Mouse (Mus musculus) layer of hippocampus, adult 8-10 months (tissue): ENCODE data around the gene Acadvl. TPM values are rescaled to one million over a fixed set of nuclear protein-coding genes. Genes with fewer than 3 reads are reported as not detected.

ENCODE experiments used
- DNase-seq, 2 experiments: peaks; one replicate each; pipeline ENCODE4 v3.0.0; 2022; ENCODE audit warnings: low spot score in 2 of 2
- total RNA-seq, 4 experiments: library from RNA; stranded (reverse); gene quantifications; 2 replicates each; pipeline ENCODE4 v1.2.4; 2022

Acadvl gene
- total RNA-seq = 10 to 100 TPM; 60.3 to 69.1 (median 64.8) TPM

DNA sequence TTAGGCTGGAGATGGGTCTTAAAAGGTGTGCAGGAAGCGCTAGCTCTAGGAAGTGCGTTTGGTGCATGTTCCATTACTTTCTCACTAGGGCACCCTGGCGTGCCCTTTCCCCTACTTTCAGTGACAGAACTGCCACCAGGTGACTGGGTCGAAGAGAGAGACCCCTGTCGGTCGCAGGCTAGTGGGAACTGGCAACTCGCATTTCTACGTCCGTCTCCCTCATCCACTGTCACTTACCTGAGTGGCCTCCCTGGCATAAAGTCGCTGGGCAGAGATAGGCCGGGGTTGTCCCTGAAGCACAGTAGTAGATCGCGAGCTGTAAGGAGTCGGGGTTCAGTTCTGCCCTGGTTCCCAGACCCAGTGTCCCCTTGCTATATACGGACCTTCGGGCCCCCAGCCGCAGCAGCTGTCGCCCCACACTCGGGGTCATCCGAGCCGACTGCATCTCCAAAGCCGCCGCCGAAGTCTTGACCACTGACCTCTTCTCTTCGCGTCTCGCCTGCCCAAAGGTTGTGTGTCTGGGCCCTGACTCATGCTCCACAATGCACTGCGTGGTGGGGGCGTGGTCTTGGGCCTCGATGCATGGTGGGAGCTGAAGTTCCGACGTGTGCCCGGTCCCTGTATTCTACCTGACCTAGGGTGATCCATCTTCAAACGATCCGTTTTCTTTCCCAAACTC lies at the start of gene Acadvl:
Gene Acadvl, minus strand, starts transcription at position 532 of the 679 bp plus-strand sequence.
- peak; percentile 79 to 82 for DNase-seq

DNA sequence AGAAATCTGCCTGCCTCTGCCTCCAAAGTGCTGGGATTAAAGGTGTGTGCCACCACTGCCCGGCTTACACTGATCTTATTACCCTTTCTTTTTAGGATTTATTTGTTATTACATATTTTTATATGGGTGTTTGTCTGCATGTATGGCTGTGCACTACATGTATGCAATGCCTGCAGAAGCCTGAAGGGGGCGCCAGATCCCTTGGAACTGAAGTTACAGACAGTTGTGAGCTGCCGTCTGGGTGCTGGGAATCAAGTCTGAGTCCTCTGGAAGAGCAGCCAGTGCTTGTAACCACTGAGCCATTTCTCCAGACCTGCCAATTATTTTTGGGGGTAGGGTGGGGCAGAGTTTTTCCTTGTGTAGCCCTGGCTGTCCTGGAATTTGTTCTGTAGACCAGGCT lies 47.8 kb upstream of the Acadvl start:
- no peak for DNase-seq

DNA sequence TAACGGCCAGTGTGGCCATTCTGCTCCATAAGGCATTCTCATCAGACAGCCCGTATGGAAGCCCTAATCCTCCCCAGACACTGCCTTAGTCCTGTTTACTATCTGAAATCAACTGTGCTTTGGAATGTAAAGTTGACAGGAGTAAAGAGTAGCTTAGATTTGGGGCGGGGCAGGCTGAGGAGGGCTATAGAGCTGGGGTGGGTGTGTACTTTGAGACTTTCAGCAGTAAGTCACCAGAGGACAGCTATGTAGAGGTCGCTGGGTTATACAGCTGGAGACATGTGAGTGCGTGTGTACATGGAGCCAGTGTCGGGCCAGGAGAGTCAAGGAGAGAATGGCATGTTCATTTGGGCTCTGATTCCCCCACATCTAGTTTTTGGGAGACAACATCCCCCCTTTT lies 44.7 kb upstream of the Acadvl start:
- no peak for DNase-seq

DNA sequence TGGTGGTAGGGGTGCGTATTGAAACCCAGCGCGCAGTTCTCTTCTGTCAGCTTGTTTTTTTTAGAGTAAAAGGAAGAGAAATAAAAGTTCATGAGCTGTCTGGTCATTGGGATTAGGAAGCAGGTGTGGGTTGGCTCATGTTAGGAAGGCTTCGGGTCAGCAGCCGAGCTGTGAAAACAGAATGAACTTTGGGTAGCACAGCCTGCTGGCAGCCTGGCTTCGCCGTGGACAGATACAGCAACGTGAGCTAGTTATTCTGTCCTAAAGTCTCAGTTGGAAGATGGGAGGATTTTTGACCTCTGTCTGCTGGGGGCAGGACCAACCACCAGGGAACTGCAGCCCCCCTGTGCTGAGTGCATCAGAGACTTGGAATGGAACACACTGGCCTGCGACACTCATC lies 42.6 kb upstream of the Acadvl start:
- DNase-seq = no peak

DNA sequence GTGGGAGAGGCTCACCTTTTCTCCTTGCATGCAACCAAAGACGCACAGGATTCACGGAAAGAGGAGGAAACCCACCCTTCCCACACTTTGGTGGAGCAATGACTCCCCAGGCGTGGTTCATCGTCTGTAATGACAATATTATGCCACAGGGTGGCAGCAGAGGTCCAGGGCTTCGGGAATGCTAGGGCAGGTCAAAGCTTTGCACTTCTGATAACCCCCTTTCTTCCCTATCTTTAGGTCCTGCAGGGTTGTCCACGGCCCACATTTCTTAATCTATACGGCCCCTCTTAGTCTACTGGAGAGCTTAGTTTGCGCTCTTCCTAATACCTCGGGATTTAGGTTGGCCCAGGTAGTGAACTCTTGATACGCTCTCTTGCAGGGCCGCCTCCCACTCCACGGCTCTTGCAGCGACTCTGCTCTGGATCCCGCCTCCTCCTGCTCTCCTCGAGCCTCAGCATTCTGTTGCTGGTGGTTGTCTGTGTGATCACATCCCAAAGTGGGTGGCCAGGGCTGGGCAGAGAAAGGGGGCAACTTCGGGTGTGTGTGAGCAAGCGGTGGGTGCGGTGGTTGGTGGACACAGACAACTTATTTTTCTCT lies 40.5 kb upstream of the Acadvl start:
- DNase-seq = peak in 1 of 2 experiments; percentile 70

DNA sequence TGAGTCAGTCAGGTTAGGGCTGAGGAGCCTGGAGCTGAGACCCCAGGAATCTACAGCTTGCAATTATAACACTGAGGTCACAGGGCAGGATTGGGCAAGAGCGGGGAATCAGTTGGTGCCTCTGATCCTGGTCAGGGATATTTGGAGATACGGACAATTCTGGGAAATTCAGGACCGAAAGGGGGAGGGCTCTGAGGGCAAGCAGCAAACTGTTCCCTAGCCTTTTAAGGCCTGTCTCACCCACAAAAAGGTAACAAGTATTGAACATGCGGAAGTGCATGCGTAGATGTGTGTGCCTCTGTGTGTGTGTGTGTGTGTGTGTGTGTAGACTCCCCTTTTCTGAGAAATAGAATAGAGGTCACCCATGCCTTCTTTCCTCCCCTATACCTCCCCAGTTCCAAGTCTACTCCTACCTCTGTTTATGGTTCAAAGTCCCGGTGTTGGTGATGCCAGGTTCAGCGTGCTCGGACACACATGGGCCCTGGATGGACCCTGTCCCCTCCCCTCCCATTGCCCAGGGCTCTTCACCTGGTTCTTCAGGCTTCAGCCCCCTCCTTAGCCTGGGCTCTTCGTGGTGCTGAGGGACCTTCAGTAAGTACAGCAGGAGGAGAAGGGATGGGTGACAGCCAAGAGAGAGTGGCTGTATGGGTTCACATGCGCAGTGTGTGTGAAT lies 38.8 kb upstream of the Acadvl start, which contains the start of gene Asgr1:
Gene Asgr1, plus strand, starts transcription at position 188 of the 673 bp plus-strand sequence.
- DNase-seq = no peak

DNA sequence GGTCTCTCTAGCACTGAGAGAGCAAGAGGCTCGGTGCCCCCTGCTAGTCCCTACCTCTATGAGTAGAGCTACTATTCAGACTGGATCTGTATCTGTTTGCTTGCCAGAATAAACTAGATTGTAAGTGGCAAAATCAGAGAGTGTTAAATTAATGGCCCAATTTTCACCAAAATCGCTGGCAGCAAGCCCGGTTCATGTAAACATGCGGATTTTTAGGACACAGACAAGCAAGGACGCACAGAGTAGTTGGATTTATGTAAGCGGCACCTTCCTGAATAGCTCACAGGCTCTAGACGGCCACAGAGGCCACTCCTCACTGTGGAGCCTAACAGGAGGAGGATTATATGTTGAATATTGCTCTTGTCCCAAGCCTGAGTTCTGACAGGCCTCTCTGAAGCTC lies 37.9 kb upstream of the Acadvl start:
- DNase-seq = no peak

DNA sequence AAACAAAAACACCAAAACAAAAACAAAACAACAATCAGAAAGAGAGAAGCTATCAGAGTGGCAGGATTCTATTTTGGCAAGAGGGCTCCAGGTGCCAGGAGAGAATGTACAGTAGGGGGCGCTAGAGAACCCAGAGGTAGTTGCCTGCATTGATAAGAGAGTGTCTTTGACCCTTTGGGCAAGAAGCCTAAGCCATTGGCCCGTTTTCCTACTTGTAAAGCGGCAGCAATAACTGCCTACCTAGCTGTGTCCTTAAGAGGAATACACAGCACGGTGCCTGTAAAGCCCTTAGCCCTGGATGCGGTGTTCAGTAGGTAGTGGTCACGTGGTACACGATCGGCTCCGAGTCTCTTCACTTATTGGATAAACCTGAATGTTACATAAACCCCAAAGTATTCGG lies 34.6 kb upstream of the Acadvl start:
- DNase-seq = no peak

DNA sequence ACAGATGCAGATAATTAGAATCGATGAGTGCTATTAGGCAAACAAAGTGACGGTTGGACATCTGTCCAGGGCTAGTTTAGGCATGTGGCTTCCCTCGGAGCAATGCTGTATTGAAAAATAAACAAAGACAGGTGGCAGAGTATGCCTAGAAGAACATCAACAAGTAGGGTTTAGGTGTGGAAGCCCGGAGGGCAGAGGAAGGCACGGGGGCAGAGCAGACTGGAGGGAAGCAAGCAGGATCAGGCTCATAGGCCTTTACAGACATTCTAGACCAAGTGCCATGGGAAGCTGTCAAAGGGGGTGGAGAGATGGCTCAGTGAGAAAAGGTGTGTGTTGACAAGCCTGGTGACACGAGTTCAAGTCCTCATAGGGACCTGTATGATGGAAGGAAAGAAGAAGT lies 34.2 kb upstream of the Acadvl start:
- no peak for DNase-seq

DNA sequence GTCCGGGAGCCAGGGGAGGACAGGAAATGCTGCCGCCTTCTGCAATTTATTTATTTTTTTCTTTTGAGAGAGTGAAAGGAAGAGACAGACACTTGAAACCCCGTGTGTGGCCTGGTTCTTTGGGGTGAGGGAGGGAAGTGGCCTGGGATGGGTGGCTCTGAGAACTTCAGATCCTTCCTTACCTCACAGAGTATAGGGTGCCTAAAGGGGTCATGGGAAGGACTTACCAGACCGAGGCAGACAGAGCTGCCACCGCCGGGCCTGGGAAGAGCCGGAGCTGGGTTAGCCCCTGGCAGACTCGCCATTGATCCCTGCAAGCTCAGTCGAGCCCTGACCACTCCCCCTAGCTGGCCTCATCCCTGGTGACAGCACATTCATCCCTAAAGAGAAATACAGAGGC lies 30.2 kb upstream of the Acadvl start:
- no peak for DNase-seq

DNA sequence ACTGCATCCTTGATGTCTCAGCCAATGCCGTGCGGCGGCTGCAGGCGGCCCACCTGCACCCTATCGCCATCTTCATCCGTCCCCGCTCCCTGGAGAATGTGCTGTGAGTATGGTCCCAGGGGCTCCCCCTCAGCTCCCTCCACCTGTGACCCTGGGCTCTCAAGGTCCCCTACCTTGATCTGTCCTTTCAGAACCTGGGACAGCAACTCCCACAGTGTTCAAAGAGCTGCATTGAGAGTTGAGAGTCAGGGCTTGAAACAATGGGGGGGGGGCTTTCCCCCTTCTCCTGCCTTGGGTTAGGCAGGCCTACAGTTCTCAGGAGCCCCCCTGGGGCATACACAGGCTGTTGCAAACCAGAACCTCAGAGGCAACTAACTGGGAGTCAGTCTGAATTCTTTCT lies 28.5 kb upstream of the Acadvl start:
- no peak for DNase-seq

DNA sequence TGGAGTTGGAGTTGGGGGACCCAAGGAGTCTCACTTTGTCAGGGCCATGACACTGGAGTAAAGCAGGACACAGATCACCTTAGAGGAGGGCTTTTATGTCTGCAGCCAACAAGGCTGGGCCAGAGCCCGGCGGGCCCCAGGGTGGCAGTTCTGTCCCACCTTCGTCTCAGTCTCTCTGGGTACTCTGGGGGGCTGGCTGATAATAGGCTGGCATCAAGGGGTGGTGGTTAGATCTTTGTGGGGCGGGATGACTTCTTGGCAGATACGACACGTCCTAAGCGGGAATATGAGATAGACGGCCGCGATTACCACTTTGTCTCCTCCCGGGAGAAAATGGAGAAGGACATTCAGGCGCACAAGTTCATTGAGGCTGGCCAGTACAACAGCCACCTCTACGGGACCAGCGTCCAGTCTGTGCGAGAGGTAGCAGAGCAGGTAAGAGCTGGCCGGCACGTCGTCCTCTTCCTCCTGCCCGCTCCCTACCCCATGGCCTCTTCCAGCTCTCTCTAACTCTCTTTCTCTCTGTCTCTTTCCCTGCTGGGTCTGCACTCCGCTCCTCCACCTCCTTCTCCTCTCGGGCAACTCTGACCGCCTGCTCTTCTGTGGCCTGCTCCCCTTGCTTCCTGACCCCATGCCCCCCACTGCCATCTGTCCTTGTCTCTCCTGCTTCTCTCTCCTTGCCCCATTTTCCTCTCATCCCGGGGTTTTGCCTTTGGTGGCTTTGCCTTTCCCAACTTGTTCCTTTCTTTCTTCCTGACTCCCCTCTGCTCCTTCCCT lies 27.3 kb upstream of the Acadvl start:
- no peak for DNase-seq

DNA sequence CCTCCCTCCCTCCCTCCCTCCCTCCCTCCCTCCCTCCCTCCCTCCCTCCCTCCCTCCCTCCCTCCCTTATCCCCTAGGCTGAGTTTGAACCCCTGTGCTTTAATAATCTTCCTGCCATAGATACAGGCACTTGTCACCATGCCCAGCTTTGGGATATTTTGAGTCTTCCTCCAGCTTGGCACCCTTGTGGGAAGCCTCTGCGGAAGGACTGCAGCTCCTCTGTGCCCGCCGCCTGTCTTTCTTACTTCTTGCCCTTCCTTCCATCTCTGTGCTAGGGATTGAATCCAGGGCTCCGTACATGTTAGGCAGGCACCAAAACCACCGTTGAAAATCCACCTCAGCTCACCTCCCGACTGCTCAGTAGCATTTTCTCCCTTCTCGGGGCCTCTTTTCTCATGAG lies 25.0 kb upstream of the Acadvl start:
- DNase-seq = no peak

DNA sequence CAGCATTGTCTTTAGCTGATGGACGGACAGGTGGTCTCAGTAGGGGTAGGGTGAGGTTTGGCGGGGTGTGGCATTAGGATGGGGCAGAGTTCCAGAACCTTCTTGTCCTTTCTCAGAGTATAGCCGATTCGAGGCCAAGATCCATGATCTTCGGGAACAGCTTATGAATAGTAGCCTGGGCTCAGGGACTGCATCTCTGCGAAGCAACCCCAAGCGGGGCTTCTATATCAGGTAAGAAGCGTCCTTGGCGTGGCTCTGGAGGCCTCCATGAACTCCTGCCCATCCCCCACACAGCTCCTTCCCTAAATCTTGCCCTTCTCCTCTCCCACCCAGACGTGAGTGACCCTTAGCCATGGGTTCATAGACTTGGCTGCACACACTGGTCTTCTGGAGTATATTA lies 24.4 kb upstream of the Acadvl start:
- no peak for DNase-seq

DNA sequence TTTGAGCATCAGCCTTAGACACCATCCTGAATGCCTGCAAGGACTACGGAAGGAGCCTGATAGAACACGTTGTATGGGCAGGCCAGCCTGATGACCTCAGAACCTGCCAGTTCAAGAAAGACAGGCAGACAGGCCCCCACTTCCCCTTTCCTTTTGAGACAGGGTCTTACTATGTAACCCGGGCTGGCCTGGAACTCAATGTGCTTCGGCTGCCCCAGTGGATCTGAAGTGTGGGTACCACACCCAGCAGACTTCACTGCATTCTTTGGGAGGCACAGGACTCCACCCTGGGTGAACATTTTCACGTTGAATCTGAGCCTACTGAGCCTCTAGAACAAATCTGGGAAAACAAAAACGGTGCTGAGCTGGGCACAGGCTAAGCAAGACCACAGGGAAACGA lies 23.0 kb upstream of the Acadvl start:
- DNase-seq = no peak

DNA sequence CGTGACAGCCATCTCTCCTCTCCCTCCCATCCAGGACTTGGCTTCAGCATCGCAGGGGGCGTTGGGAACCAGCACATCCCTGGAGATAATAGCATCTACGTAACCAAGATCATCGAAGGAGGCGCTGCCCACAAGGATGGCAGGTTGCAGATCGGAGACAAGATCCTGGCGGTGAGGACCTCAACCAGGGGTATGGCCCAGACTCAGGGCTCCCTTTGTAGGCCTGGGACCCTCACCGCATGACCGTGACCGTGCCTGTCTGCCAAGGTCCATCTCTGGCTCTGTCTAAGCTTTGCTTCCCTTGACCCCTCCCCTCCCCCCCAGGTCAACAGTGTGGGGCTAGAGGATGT lies 16.1 kb upstream of the Acadvl start:
- DNase-seq = no peak

DNA sequence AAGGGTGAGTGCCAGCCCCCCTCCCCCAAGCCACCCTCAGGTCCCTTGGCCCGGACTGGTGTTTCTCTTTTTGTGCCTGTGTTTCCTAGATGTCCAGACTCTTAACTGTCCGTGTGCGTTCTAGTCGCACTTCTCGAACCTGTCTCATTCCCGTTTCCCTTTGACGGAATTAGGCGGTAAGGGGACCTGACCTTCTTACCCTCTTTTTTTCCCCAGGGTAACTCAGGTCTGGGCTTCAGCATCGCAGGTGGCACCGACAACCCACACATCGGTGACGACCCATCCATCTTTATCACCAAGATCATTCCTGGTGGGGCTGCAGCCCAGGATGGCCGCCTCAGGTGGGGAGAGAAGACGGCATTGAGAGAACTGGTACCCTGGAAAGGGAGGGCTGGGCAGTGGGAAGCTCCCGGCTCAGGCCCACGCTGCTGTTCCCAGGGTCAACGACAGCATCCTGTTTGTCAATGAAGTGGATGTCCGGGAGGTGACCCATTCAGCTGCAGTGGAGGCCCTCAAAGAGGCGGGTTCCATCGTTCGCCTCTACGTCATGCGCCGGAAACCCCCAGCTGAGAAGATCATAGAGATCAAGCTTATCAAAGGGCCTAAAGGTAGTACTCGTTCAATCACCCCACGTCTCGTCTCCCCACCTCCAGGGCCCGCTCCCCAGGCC lies 15.6 kb upstream of the Acadvl start:
- DNase-seq = no peak

DNA sequence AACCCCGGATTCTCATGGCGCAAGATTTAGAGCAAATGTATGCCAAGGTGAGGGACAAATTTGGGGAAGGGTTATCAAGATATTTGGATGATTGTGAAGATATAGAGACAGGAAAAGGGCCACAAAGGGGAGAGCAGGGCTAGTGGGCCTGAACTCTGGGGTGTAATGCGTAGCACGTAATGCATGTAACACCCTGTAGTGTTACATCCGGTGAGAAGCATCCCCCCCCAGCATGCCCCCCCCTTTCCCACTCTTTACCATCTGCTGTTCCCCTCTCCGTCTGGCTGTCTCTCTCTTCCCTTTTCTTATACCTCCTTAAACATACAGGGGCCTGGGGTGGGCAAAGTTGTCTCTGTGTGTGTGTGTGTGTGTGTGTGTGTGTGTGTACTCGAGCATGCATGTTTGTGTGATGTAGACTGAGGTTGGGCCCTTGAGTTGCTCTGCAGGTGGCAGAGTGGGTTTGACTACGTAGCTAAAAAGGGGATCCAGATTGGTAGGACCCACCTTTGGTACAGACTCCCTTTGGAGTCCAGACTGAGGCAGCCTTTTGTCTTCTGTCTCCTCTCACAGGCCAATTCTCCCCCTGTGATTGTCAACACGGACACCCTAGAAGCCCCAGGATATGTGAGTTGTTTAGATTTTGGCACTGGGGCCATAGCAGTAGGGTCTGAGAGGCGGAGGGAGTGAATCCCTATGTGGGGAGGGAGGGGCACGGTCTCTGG lies 14.8 kb upstream of the Acadvl start:
- DNase-seq = no peak

DNA sequence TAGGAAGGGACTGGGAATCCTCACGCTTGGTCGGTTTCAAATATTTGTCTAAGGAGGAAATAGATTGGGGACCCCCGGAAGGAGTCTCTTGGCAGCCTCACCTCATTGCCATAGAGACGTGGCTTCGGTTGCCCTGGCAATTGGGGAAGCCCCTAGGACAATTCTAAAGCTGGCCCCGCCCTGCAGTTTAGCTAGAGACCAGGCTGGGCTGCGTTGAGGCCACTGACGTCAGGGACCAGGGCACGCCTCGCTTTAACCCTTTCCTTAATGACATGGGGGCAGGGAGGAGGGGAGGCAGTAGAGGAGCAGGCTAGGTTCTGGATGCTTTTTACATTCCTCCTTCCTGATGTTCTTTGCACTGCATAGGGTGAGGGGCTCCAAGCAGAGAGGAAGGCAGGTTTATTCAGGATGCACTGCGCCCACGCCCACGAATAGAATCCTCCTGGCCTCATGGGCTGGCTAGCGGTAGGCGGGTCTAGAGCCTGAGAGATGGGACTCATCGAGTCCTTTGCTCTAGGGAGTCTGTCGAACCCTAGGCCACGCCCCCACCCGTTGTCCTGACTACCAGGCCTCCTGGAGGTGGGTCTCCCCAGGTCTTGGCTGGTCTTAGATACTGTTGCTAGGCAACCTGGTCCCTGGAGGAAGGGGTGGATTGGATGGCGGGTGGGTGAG lies 14.1 kb upstream of the Acadvl start:
- DNase-seq = peak; percentile 81 to 91

DNA sequence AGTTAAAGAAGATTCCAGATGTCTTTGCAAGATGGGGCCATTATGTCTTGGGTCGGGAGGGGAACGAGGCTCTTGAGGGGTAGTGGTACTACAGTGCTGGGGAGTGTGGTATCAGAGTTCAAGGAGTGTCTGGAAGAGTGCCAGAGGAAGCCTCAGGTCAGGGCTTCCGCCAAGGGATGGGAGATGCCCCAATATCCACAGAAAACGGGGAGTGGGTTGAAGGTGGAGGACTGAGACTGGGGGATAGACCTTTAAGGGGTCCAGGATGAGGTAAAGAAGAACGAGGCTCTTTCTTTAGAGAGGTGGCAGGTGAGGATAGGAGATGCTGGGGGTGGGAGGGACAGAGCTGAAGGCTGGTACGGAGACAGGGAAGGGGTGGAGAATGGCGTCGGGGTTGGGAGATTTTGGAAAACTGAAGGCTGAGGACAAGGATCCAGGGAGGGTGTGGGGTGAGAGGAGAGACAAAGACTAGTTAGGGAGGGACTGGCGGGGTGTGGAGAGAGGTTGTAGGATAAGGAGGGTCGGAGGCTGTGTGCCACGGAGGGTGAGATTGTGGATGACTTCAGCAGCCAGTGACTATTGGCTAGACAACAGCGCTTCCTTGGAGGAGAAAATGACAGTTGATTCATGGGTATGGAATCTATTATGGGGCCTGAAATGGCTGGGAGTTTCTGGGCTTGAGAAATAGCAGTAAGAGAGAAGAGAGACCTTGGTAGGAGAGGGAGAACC lies 13.4 kb upstream of the Acadvl start:
- DNase-seq = no peak
